Mouse (Mus musculus) liver, embryonic 14.5 days (tissue): ENCODE data around the gene Phlda1.

Source experiments
- CTCF ChIP-seq: IDR thresholded peaks from 2 replicates; pipeline ENCODE4 v1.5.1; 2016; ENCODE audit warnings: antibody characterized with exemption, low read depth, control low read depth
- EP300 ChIP-seq: IDR thresholded peaks from 2 replicates; pipeline ENCODE4 v1.6.1; 2016; ENCODE audit warnings: antibody characterized with exemption, low read depth

- TF ChIP-seq CTCF: no peak
- no peak for TF ChIP-seq EP300
Observed at GRCm38 (mm10) chr10:111473511-111474371, 32.3 kb upstream of the Phlda1 start.
